Mouse (Mus musculus) gastrocnemius, adult 8-10 months (tissue): Measurements from ENCODE around the gene Cherp. TPM values are rescaled to one million over a fixed set of nuclear protein-coding genes. Genes with fewer than 3 reads are reported as not detected.

ENCODE experiments used
- DNase-seq, 2 experiments: peaks; one replicate each; pipeline ENCODE4 v3.0.0; 2022; ENCODE audit warnings: low spot score in 2 of 2
- total RNA-seq, 4 experiments: library from RNA; stranded (reverse); gene quantifications; 2 replicates each; pipeline ENCODE4 v1.2.4; 2022

The Cherp gene
- total RNA-seq, 4 experiments from 2014 or later = 23.3 to 28.2 (median 25.7) TPM

- no peak for DNase-seq
Measured at GRCm38 (mm10) chr8:72485456-72486199, 10.6 kb upstream of the Cherp start.

GRCm38 (mm10) chr8:72470684-72471083 lies 4.3 kb downstream of the Cherp start:
- DNase-seq = no peak

- DNase-seq = no peak
Measured at GRCm38 (mm10) chr8:72469984-72470383, 5.0 kb downstream of the Cherp start.

GRCm38 (mm10) chr8:72469243-72469642 lies 5.8 kb downstream of the Cherp start:
- peak in 1 of 2 experiments; percentile 22 for DNase-seq

GRCm38 (mm10) chr8:72464211-72464610 lies 10.8 kb downstream of the Cherp start:
- no peak for DNase-seq

- no peak for DNase-seq
Measured at GRCm38 (mm10) chr8:72459881-72460533, 15.0 kb downstream of the Cherp start.

GRCm38 (mm10) chr8:72458457-72458856 lies 16.6 kb downstream of the Cherp start:
- no peak for DNase-seq

- DNase-seq = no peak
Measured at GRCm38 (mm10) chr8:72457806-72458205, 17.2 kb downstream of the Cherp start.

- DNase-seq = no peak
Measured at GRCm38 (mm10) chr8:72455317-72455716, 19.7 kb downstream of the Cherp start.

GRCm38 (mm10) chr8:72453904-72454303 lies 21.1 kb downstream of the Cherp start:
- DNase-seq = no peak

GRCm38 (mm10) chr8:72451516-72451915 lies 23.5 kb downstream of the Cherp start:
- no peak for DNase-seq

- DNase-seq = no peak
Measured at GRCm38 (mm10) chr8:72445071-72445470, 30.0 kb downstream of the Cherp start.

GRCm38 (mm10) chr8:72443994-72444350 lies 31.1 kb downstream of the Cherp start:
- DNase-seq = no peak

- DNase-seq = peak; percentile 97 to 98
Measured at GRCm38 (mm10) chr8:72443338-72443993, 31.6 kb downstream of the Cherp start, which contains the start of the genes Calr3 and 1700030K09Rik. Gene Calr3 (minus strand): TSS chr8:72443870. Gene 1700030K09Rik (plus strand): TSS chr8:72443880.

GRCm38 (mm10) chr8:72438248-72439015 lies 36.6 kb downstream of the Cherp start:
- no peak for DNase-seq

GRCm38 (mm10) chr8:72434952-72435351 lies 40.1 kb downstream of the Cherp start:
- peak in 1 of 2 experiments; percentile 41 for DNase-seq

GRCm38 (mm10) chr8:72429676-72430075 lies 45.4 kb downstream of the Cherp start:
- DNase-seq = no peak

- no peak for DNase-seq
Measured at GRCm38 (mm10) chr8:72422926-72423325, 52.1 kb downstream of the Cherp start.

GRCm38 (mm10) chr8:72421362-72422335 lies 53.4 kb downstream of the Cherp start, which contains the start of gene Eps15l1:
Gene Eps15l1 (minus strand): TSS chr8:72421460.
- DNase-seq = peak; percentile 99
